Mouse (Mus musculus) forebrain, embryonic 14.5 days (tissue): ENCODE measurements around the gene Mapkapk5. TPM values are rescaled to one million over a fixed set of nuclear protein-coding genes. Genes with fewer than 3 reads are reported as not detected.
"Not testable (repeated sequence)": the region's sequence is repeated elsewhere in the genome, so short reads cannot be mapped to it uniquely, and the experiment has no call there.

Experiments
- ATAC-seq: fragments of 200-750 bp; cut with Nextera tagmentation; 2 replicates; pipeline ENCODE4 v1.8.0; 2017; ENCODE audit warnings: mild to moderate bottlenecking, moderate library complexity
- DNase-seq: peaks from one replicate; pipeline ENCODE4 v3.0.0-alpha.2; 2015; ENCODE audit warnings: low spot score
- H3K27ac ChIP-seq: fragments of 300-500 bp; sonication (generic); 2 replicates; pipeline ENCODE4 v1.5.1; 2014; ENCODE audit warnings: low read depth, mild to moderate bottlenecking, control low read depth, low read length, moderate library complexity
- H3K27me3 ChIP-seq: fragments of 300-500 bp; sonication (generic); replicated peaks from 2 replicates; pipeline ENCODE4 v1.6.1; 2014; ENCODE audit warnings: low read length, control low read depth, mixed read lengths; ENCODE audit not compliant: control insufficient read depth, insufficient read depth
- H3K36me3 ChIP-seq: fragments of 300-500 bp; sonication (generic); 2 replicates; pipeline ENCODE4 v1.6.1; 2014; ENCODE audit warnings: low read length, control low read depth; ENCODE audit not compliant: control insufficient read depth, insufficient read depth
- H3K4me1 ChIP-seq: fragments of 300-500 bp; sonication (generic); 2 replicates; pipeline ENCODE4 v1.6.1; 2014; ENCODE audit warnings: antibody characterized with exemption, low read length, control low read depth; ENCODE audit not compliant: control insufficient read depth, insufficient read depth
- H3K4me2 ChIP-seq: fragments of 300-500 bp; sonication (generic); 2 replicates; pipeline ENCODE4 v1.6.1; 2014; ENCODE audit warnings: mild to moderate bottlenecking, control low read depth, low read length
- H3K4me3 ChIP-seq: fragments of 300-500 bp; sonication (generic); 2 replicates; pipeline ENCODE4 v1.5.1; 2014; ENCODE audit warnings: low read depth, low read length, control low read depth
- H3K9ac ChIP-seq: fragments of 300-500 bp; sonication (generic); 2 replicates; pipeline ENCODE4 v1.6.1; 2014; ENCODE audit warnings: mild to moderate bottlenecking, low read length, control low read depth, moderate library complexity
- H3K9me3 ChIP-seq: fragments of 300-500 bp; sonication (generic); replicated peaks from 2 replicates; pipeline ENCODE4 v1.6.1; 2016; ENCODE audit warnings: low read length, control low read depth, mixed read lengths; ENCODE audit not compliant: control insufficient read depth
- WGBS: fragments of 180-500 bp; shearing (Covaris S2); extraction: QIAGEN DNeasy Blood & Tissue Kit; methylation state at CpG from one replicate; pipeline ENCODE4 v1.1.7; 2014; 5-methylcytosine and 5-hydroxymethylcytosine counted together
- polyA plus RNA-seq: library from polyadenylated mRNA; unstranded; fragments of >200 nt; fragmentation: Nextera tagmentation; extraction: Ambion mirVana; gene quantifications from 2 replicates; pipeline ENCODE4 v1.2.1, GENCODE M21; 2014

The Mapkapk5 gene
- polyA plus RNA-seq, 1 experiment from 2014 or later: 55.8 TPM

GRCm38 (mm10) chr5:121525774-121526450 lies 19.8 kb downstream of the Mapkapk5 start:
- Histone ChIP-seq H3K27ac (no peak overlapping the region), H3K9me3 (no peaks in the 10 kb centered on the region), H3K36me3 (peaks cover 83% of the 10 kb centered on the region), H3K4me2 (no peak overlapping the region), H3K4me3 (no peak overlapping the region), H3K27me3 (no peaks in the 10 kb centered on the region), H3K9ac (no peak overlapping the region), H3K4me1 (no peaks in the 10 kb centered on the region)
- ATAC-seq: no peak
- no peak for DNase-seq
- 94% methylated on average over 14 of the region's 14 CpGs for WGBS

- H3K9me3 ChIP-seq, H3K27me3 ChIP-seq, H3K4me2 ChIP-seq, H3K4me1 ChIP-seq, DNase-seq, H3K9ac ChIP-seq, H3K27ac ChIP-seq, ATAC-seq, H3K4me3 ChIP-seq: not testable (repeated sequence)
- H3K36me3 ChIP-seq: peaks cover 44% of the 10 kb centered on the region
- 93% methylated on average over 11 of the region's 17 CpGs for WGBS
These were observed 25.9 kb downstream of the Mapkapk5 start for GRCm38 (mm10) chr5:121519758-121520157.

- Histone ChIP-seq H3K4me3 (no peak overlapping the region), H3K9ac (no peak overlapping the region), H3K27ac (no peak overlapping the region), H3K9me3 (no peaks in the 10 kb centered on the region), H3K36me3 (peaks cover 36% of the 10 kb centered on the region), H3K27me3 (no peaks in the 10 kb centered on the region), H3K4me1 (no peaks in the 10 kb centered on the region), H3K4me2 (no peak overlapping the region)
- DNase-seq (no peak), ATAC-seq (no peak)
- WGBS: 91% methylated on average over 9 of the region's 9 CpGs
These were observed 26.7 kb downstream of the Mapkapk5 start for GRCm38 (mm10) chr5:121518983-121519382.

- no peaks in the 10 kb centered on the region for H3K27me3 ChIP-seq
- no peak for ATAC-seq
- no peak overlapping the region for H3K9ac ChIP-seq
- no peak for DNase-seq
- no peaks in the 10 kb centered on the region for H3K36me3 ChIP-seq
- WGBS: 79% methylated on average over 7 of the region's 7 CpGs
- H3K4me3 ChIP-seq: no peak overlapping the region
- no peak overlapping the region for H3K4me2 ChIP-seq
- H3K4me1 ChIP-seq: no peaks in the 10 kb centered on the region
- no peaks in the 10 kb centered on the region for H3K9me3 ChIP-seq
- H3K27ac ChIP-seq: no peak overlapping the region
These were observed 35.7 kb downstream of the Mapkapk5 start for GRCm38 (mm10) chr5:121510009-121510408.

GRCm38 (mm10) chr5:121506846-121507245 lies 38.9 kb downstream of the Mapkapk5 start:
- no peaks in the 10 kb centered on the region for H3K4me1 ChIP-seq
- no peak overlapping the region for H3K27ac ChIP-seq
- H3K4me3 ChIP-seq: no peak overlapping the region
- no peaks in the 10 kb centered on the region for H3K9me3 ChIP-seq
- WGBS: 92% methylated on average over 1 of the region's 1 CpGs
- H3K36me3 ChIP-seq: no peaks in the 10 kb centered on the region
- ATAC-seq (no peak), DNase-seq (no peak)
- H3K4me2 ChIP-seq: no peak overlapping the region
- no peaks in the 10 kb centered on the region for H3K27me3 ChIP-seq
- H3K9ac ChIP-seq: no peak overlapping the region

GRCm38 (mm10) chr5:121503231-121503630 lies 42.5 kb downstream of the Mapkapk5 start, which contains the start of gene Adam1b:
TSS of gene Adam1b (minus strand) at chr5:121503435.
- 87% methylated on average over 3 of the region's 3 CpGs for WGBS
- no peaks in the 10 kb centered on the region for H3K9me3 ChIP-seq
- ATAC-seq: no peak

GRCm38 (mm10) chr5:121501424-121501996 lies 44.2 kb downstream of the Mapkapk5 start:
- not testable (repeated sequence) for H3K27me3 ChIP-seq, H3K36me3 ChIP-seq, ATAC-seq, H3K4me2 ChIP-seq, H3K9ac ChIP-seq, H3K9me3 ChIP-seq, DNase-seq, H3K4me3 ChIP-seq, H3K27ac ChIP-seq, H3K4me1 ChIP-seq
- 78% methylated on average over 11 of the region's 17 CpGs for WGBS

More at GRCm38 (mm10) chr5:121503231-121503630, 42.5 kb downstream of the Mapkapk5 start, which contains the start of gene Adam1b:
- Histone ChIP-seq H3K27me3 (no peaks in the 10 kb centered on the region), H3K36me3 (no peaks in the 10 kb centered on the region), H3K27ac (no peak within 1 kb of the TSS), H3K9ac (no peak within 1 kb of the TSS), H3K4me3 (no peak within 1 kb of the TSS), H3K4me2 (no peak within 1 kb of the TSS), H3K4me1 (no peaks in the 10 kb centered on the region)
- no peak for DNase-seq

GRCm38 (mm10) chr5:121500719-121501118 lies 45.0 kb downstream of the Mapkapk5 start:
- DNase-seq (no peak), ATAC-seq (no peak)
- Histone ChIP-seq H3K9me3 (no peaks in the 10 kb centered on the region), H3K4me1 (no peaks in the 10 kb centered on the region), H3K9ac (no peak overlapping the region), H3K27me3 (no peaks in the 10 kb centered on the region), H3K27ac (no peak overlapping the region), H3K4me2 (no peak overlapping the region), H3K4me3 (no peak overlapping the region), H3K36me3 (no peaks in the 10 kb centered on the region)
- WGBS: 78% methylated on average over 7 of the region's 7 CpGs

- no peak overlapping the region for H3K9ac ChIP-seq
- WGBS: 78% methylated on average over 8 of the region's 8 CpGs
- ATAC-seq: no peak
- no peaks in the 10 kb centered on the region for H3K9me3 ChIP-seq
- H3K4me1 ChIP-seq: no peaks in the 10 kb centered on the region
- H3K27me3 ChIP-seq: no peaks in the 10 kb centered on the region
- DNase-seq: no peak
- no peaks in the 10 kb centered on the region for H3K36me3 ChIP-seq
- H3K4me2 ChIP-seq: no peak overlapping the region
- no peak overlapping the region for H3K4me3 ChIP-seq
- no peak overlapping the region for H3K27ac ChIP-seq
These were observed 52.4 kb downstream of the Mapkapk5 start for GRCm38 (mm10) chr5:121493305-121493704.
